Mouse (Mus musculus): ENCODE data around the gene Actn4. TPM values are rescaled to one million over a fixed set of nuclear protein-coding genes. Genes with fewer than 3 reads are reported as not detected.
"Not testable (repeated sequence)": the region's sequence is repeated elsewhere in the genome, so short reads cannot be mapped to it uniquely, and the experiment has no call there.

The Actn4 gene
- polyA plus RNA-seq, 1 experiment from 2014 or later = 109 TPM

DNA sequence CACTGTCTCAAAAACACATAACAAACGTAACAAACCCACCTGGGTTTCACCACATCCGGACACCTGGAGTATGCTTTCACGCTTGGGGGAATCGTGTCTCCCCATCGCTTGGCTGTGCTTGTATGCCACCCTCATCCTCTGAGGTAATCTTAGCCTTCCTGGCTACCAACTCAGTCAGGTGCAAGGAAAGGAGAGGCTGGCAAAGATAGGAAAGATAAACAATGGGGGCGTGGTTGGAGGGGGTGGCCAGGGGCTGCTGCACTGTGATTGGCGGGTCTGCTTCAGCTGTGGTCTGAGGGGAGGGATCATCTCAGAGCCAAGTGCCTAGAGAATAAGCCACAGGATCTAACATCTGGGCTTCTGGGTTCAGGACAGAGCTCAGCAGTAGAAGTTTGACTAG is 82.5 kb downstream of the Actn4 start:
- ATAC-seq (ENCODE audit: low read depth) = no peak
- Histone ChIP-seq H3K9ac (replicated peaks; ENCODE audit: low read depth, low read length) (no peak overlapping the region), H3K4me3 (ENCODE audit: low read depth, low read length) (no peak overlapping the region), H3K36me3 (ENCODE audit: control insufficient read depth, insufficient read depth, low read length) (no peaks in the 10 kb centered on the region), H3K4me2 (ENCODE audit: low read depth, low read length) (no peak overlapping the region), H3K9me3 (ENCODE audit: control insufficient read depth, low read length) (no peaks in the 10 kb centered on the region), H3K27me3 (ENCODE audit: control insufficient read depth, insufficient read depth, low read length) (no peaks in the 10 kb centered on the region), H3K27ac (ENCODE audit: low read depth, low read length) (no peak overlapping the region), H3K4me1 (ENCODE audit: control insufficient read depth, insufficient read depth, low read length) (no peaks in the 10 kb centered on the region)
- 78% methylated on average over 7 of the region's 7 CpGs for whole genome bisulfite sequencing

DNA sequence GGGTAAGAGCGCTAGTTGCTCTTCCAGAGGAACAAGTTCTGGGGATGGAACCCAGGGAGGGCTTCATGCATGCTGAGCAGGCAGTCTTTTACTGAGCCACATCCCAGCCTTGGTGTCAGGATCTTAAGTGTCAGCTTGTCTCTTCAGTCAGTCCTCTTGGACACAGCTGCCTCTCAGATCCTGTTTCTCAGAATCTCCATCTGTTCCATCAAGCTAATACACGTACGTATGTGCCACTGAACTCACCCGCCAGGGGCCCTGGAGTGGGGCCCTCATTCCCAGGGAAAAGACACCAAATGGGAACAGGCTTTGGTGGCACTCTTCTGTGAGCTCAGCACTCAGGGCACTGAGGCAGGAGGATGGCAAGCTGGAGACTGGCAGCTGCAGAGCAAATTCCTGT is 84.3 kb downstream of the Actn4 start:
- H3K27ac ChIP-seq (ENCODE audit: low read depth, low read length) = no peak overlapping the region
- H3K4me3 ChIP-seq (ENCODE audit: low read depth, low read length) = no peak overlapping the region
- no peaks in the 10 kb centered on the region for H3K36me3 ChIP-seq (ENCODE audit: control insufficient read depth, insufficient read depth, low read length)
- no peaks in the 10 kb centered on the region for H3K27me3 ChIP-seq (ENCODE audit: control insufficient read depth, insufficient read depth, low read length)
- 80% methylated on average over 4 of the region's 4 CpGs for WGBS
- no peak for ATAC-seq (ENCODE audit: low read depth)
- H3K9me3 ChIP-seq (ENCODE audit: control insufficient read depth, low read length) = no peaks in the 10 kb centered on the region
- H3K4me2 ChIP-seq (ENCODE audit: low read depth, low read length) = no peak overlapping the region
- H3K4me1 ChIP-seq (ENCODE audit: control insufficient read depth, insufficient read depth, low read length) = no peaks in the 10 kb centered on the region
- no peak overlapping the region for H3K9ac ChIP-seq (replicated peaks; ENCODE audit: low read depth, low read length)

DNA sequence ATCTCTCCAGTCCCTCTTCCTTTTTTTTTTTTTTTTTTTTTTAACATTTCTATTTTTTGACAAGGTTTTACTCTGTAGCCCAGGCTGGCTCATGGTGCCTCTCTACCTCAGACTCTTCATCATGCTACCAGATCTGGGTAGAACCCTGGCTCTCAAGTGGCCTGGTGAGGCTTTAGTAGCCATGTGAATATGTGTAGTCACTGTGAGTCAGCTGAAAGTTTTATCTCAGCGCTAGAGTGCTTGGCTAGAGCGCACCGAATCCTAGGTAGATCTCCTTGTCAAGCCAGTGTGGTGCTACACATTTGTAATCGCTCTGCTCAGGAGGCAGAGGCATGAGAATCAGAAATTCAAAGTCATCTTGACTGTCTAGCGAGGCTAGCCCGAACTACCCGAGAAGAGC is 85.0 kb downstream of the Actn4 start:
- no peaks in the 10 kb centered on the region for H3K27me3 ChIP-seq (ENCODE audit: control insufficient read depth, insufficient read depth, low read length)
- no peaks in the 10 kb centered on the region for H3K9me3 ChIP-seq (ENCODE audit: control insufficient read depth, low read length)
- H3K27ac ChIP-seq (ENCODE audit: low read depth, low read length) = no peak overlapping the region
- H3K36me3 ChIP-seq (ENCODE audit: control insufficient read depth, insufficient read depth, low read length) = no peaks in the 10 kb centered on the region
- H3K4me2 ChIP-seq (ENCODE audit: low read depth, low read length) = no peak overlapping the region
- H3K4me3 ChIP-seq (ENCODE audit: low read depth, low read length) = no peak overlapping the region
- no peaks in the 10 kb centered on the region for H3K4me1 ChIP-seq (ENCODE audit: control insufficient read depth, insufficient read depth, low read length)
- WGBS = 90% methylated on average over 7 of the region's 7 CpGs
- no peak overlapping the region for H3K9ac ChIP-seq (replicated peaks; ENCODE audit: low read depth, low read length)
- no peak for ATAC-seq (ENCODE audit: low read depth)

DNA sequence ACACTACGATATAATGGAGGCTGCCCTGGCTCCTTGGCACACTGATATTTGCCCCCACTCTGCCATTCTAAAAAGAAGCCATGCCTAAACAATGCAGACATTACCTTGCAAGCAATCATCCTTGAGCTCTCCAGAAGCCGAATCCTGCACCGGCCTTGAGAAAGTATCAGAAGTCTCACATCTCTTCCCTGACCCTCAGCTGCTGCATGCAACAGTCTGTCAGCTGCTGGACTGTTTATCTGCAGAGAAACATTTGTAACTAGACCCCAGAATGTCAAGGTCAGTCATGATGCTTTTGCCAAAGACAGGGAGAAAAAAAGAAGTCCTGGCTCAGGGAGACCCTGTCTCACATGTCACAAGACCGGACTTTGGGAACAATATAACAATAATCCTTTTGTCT is 86.0 kb downstream of the Actn4 start:
- H3K9me3 ChIP-seq (ENCODE audit: control insufficient read depth, low read length) = no peaks in the 10 kb centered on the region
- H3K4me1 ChIP-seq (ENCODE audit: control insufficient read depth, insufficient read depth, low read length) = no peaks in the 10 kb centered on the region
- H3K9ac ChIP-seq (replicated peaks; ENCODE audit: low read depth, low read length) = no peak overlapping the region
- H3K27ac ChIP-seq (ENCODE audit: low read depth, low read length) = no peak overlapping the region
- no peak for ATAC-seq (ENCODE audit: low read depth)
- no peak overlapping the region for H3K4me3 ChIP-seq (ENCODE audit: low read depth, low read length)
- H3K36me3 ChIP-seq (ENCODE audit: control insufficient read depth, insufficient read depth, low read length) = no peaks in the 10 kb centered on the region
- 79% methylated on average over 4 of the region's 4 CpGs for WGBS
- no peaks in the 10 kb centered on the region for H3K27me3 ChIP-seq (ENCODE audit: control insufficient read depth, insufficient read depth, low read length)
- no peak overlapping the region for H3K4me2 ChIP-seq (ENCODE audit: low read depth, low read length)

DNA sequence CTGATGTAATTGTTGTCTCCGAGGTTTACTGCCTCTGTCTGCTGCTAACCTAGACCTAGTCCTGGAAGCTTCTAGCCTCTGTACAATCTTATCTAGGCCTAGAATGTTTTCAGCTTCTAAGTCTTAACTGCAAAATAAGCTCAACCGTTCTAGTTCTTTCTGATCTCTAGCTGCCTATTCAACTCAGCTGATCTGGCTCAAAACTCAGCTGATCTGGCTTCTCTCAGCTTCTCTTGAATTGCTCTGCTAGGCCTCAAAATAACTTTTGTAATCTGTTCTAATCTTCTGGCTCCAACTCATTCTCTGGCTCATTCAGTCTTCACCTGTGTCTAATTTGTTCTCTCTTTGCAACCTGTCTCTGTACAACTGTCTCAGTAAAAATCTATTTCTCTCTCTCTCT is 87.6 kb downstream of the Actn4 start:
- no peak for ATAC-seq (ENCODE audit: low read depth)
- no peaks in the 10 kb centered on the region for H3K9me3 ChIP-seq (ENCODE audit: control insufficient read depth, low read length)
- 60% methylated on average over 2 of the region's 2 CpGs for WGBS

DNA sequence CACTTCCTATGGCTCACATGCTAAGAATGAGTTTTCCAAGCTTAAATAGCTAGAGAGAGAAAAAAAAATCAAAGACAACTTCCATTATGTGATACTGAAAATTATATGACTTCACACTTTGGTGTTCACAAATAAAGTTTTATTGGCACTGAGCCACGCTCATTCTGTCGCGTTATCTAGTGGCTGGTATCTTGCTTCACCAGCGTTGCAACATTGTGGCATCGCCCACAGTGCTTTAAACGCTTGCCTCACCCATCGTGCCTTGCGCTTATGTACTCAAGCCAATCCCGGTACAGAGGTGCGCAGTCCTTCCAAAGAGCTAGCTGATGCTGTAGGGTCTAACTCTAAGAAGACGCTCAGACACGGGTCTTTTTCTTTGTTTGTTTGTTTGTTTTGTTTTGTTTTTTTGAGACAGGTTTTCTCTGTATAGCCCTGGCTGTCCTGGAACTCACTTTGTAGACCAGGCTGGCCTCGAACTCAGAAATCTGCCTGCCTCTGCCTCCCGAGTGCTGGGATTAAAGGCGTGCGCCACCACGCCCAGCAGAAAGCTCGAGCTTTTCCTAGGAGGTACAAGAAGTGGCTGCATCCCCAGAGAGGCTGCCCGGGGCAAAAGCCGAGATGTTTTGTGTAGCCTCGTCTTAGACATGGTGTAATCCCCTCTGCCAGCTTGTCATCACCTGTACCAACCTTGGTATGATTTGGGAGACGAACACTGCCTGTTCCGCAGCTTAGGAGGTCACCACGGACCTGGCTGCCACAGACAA is 91.1 kb downstream of the Actn4 start:
- Histone ChIP-seq H3K36me3 (ENCODE audit: control insufficient read depth, insufficient read depth, low read length) (no peaks in the 10 kb centered on the region), H3K9ac (replicated peaks; ENCODE audit: low read depth, low read length) (no peak overlapping the region), H3K4me2 (ENCODE audit: low read depth, low read length) (no peak overlapping the region), H3K9me3 (ENCODE audit: control insufficient read depth, low read length) (no peaks in the 10 kb centered on the region), H3K27ac (ENCODE audit: low read depth, low read length) (no peak overlapping the region), H3K27me3 (ENCODE audit: control insufficient read depth, insufficient read depth, low read length) (no peaks in the 10 kb centered on the region), H3K4me1 (ENCODE audit: control insufficient read depth, insufficient read depth, low read length) (no peaks in the 10 kb centered on the region), H3K4me3 (ENCODE audit: low read depth, low read length) (no peak overlapping the region)
- WGBS = 90% methylated on average over 24 of the region's 24 CpGs
- no peak for ATAC-seq (ENCODE audit: low read depth)

More for the DNA sequence above, 87.6 kb downstream of the Actn4 start:
- no peaks in the 10 kb centered on the region for H3K36me3 ChIP-seq (ENCODE audit: control insufficient read depth, insufficient read depth, low read length)
- no peak overlapping the region for H3K4me3 ChIP-seq (ENCODE audit: low read depth, low read length)
- no peak overlapping the region for H3K4me2 ChIP-seq (ENCODE audit: low read depth, low read length)
- H3K4me1 ChIP-seq (ENCODE audit: control insufficient read depth, insufficient read depth, low read length) = no peaks in the 10 kb centered on the region
- no peak overlapping the region for H3K27ac ChIP-seq (ENCODE audit: low read depth, low read length)
- no peaks in the 10 kb centered on the region for H3K27me3 ChIP-seq (ENCODE audit: control insufficient read depth, insufficient read depth, low read length)
- no peak overlapping the region for H3K9ac ChIP-seq (replicated peaks; ENCODE audit: low read depth, low read length)

DNA sequence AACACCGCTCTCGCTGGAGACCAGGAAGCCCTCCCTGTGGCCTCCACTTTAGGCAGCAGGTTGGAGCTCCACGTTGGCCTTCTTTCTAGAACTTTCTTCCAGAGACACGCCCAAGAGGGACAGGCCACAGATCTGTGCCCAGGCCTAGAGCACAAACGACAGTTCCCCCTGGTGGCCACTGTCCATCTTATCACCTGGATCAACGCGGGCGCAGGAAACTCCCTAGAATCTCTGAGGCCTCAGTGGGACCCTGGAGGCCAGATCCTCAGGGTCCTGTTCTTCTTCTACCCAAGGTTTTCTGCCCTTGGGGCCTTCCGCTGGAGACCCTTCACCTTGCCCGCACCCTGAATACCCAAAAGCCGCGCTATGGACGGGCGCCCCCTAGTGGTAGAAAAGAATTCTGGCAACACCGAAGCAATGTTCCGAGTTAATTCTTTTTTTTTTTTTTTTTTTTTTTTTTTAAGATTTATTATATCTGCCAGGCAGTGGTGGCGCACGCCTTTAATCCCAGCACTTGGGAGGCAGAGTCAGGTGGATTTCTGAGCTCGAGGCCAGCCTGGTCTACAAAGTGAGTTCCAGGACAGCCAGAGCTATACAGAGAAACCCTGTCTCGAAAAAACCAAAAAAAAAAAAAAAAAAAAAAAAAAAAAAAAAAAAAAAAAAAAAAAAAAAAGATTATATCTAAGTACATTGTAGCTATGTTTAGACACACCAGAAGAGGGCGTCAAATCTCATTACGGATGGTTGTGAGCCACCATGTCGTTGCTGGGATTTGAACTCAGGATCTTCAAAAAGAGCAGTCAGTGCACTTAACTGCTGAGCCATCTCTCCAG is 94.4 kb downstream of the Actn4 start:
- not testable (repeated sequence) for H3K4me1 ChIP-seq (ENCODE audit: control insufficient read depth, insufficient read depth, low read length); H3K9ac ChIP-seq (replicated peaks; ENCODE audit: low read depth, low read length); ATAC-seq (ENCODE audit: low read depth); H3K27ac ChIP-seq (ENCODE audit: low read depth, low read length); H3K27me3 ChIP-seq (ENCODE audit: control insufficient read depth, insufficient read depth, low read length); H3K4me2 ChIP-seq (ENCODE audit: low read depth, low read length); H3K36me3 ChIP-seq (ENCODE audit: control insufficient read depth, insufficient read depth, low read length); H3K9me3 ChIP-seq (ENCODE audit: control insufficient read depth, low read length); H3K4me3 ChIP-seq (ENCODE audit: low read depth, low read length)
- WGBS = 30% methylated on average over 23 of the region's 23 CpGs

DNA sequence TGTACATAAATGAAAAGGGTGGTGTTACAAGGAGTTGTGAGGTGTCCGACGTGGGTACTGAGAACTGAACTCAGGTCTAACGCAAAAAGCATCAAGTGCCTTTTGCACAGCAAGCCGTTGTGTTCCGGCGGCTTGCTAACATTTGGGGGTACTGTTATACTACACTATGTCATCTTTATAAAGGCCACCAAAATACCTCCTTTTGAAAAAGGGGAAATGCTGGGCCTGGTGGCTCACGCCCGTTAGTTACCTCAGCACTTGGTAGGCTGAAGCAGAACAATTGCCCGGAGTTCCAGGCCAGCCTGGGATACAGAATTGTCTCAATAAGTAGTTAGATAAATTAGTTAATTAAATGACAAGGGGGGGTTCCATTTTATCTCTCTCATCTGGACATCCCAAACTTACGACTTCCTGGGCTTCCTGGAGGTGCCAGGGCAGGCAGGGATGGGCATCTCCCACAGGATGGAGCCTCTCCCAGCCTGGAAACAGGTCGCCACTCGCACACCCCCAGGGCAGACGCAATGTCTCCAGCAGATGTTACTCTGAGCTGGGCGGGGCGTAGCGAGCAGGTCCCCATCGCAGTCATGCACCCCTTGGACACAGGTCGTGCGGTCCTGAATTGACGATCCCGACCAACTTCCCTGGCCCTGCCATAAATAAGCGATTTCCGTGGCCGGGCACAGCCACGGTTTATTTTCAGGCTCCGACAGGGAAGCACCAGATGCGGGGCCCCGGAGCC is 95.2 kb downstream of the Actn4 start:
- Histone ChIP-seq H3K27ac (ENCODE audit: low read depth, low read length) (no peak overlapping the region), H3K4me1 (ENCODE audit: control insufficient read depth, insufficient read depth, low read length) (no peaks in the 10 kb centered on the region), H3K27me3 (ENCODE audit: control insufficient read depth, insufficient read depth, low read length) (no peaks in the 10 kb centered on the region), H3K9ac (replicated peaks; ENCODE audit: low read depth, low read length) (no peak overlapping the region), H3K36me3 (ENCODE audit: control insufficient read depth, insufficient read depth, low read length) (no peaks in the 10 kb centered on the region), H3K4me2 (ENCODE audit: low read depth, low read length) (no peak overlapping the region), H3K4me3 (ENCODE audit: low read depth, low read length) (no peak overlapping the region), H3K9me3 (ENCODE audit: control insufficient read depth, low read length) (no peaks in the 10 kb centered on the region)
- 92% methylated on average over 28 of the region's 28 CpGs for whole genome bisulfite sequencing
- no peak for ATAC-seq (ENCODE audit: low read depth)
